Mouse (Mus musculus): ENCODE measurements at regions not wholly inside any gene's neighbourhood (a gene's known extent, or its start where the extent isn't known, plus 50 kb on each side); places are given as distances from the start of the nearest gene placed in this dataset.

GRCm38 (mm10) chr7:117875241-117875640 is 240.7 kb downstream of the Rps15a start:
- no peak overlapping the region for H3K4me2 ChIP-seq
- no peaks in the 10 kb centered on the region for H3K4me1 ChIP-seq (replicated peaks)
- ATAC-seq (ENCODE audit: low read depth) (no peak), DNase-seq (no peak)
- H3K27ac ChIP-seq: no peak overlapping the region
- no peaks in the 10 kb centered on the region for H3K9me3 ChIP-seq (replicated peaks)
- no peaks in the 10 kb centered on the region for H3K36me3 ChIP-seq
- H3K4me3 ChIP-seq (replicated peaks): no peak overlapping the region
- WGBS (ENCODE audit: insufficient replicate concordance): 82% methylated on average over 2 of the region's 2 CpGs
- no peak overlapping the region for H3K9ac ChIP-seq
- no peaks in the 10 kb centered on the region for H3K27me3 ChIP-seq

- H3K9me3 ChIP-seq (replicated peaks): no peaks in the 10 kb centered on the region
- H3K4me1 ChIP-seq (replicated peaks): no peaks in the 10 kb centered on the region
- H3K27me3 ChIP-seq: no peaks in the 10 kb centered on the region
- no peak overlapping the region for H3K9ac ChIP-seq
- no peak overlapping the region for H3K27ac ChIP-seq
- no peak for ATAC-seq (ENCODE audit: low read depth)
- no peaks in the 10 kb centered on the region for H3K36me3 ChIP-seq
- no peak for DNase-seq
- no peak overlapping the region for H3K4me3 ChIP-seq (replicated peaks)
- H3K4me2 ChIP-seq: no peak overlapping the region
- 52% methylated on average over 6 of the region's 6 CpGs for WGBS (ENCODE audit: insufficient replicate concordance)
These were observed 256.6 kb downstream of the Rps15a start for GRCm38 (mm10) chr7:117859419-117859818.

GRCm38 (mm10) chr7:117855955-117856354 is 260.0 kb downstream of the Rps15a start:
- DNase-seq (no peak), ATAC-seq (ENCODE audit: low read depth) (no peak)
- Histone ChIP-seq H3K4me2 (no peak overlapping the region), H3K4me1 (replicated peaks) (no peaks in the 10 kb centered on the region), H3K36me3 (no peaks in the 10 kb centered on the region), H3K4me3 (replicated peaks) (no peak overlapping the region), H3K9me3 (replicated peaks) (no peaks in the 10 kb centered on the region), H3K27ac (no peak overlapping the region), H3K27me3 (no peaks in the 10 kb centered on the region), H3K9ac (no peak overlapping the region)
- 54% methylated on average over 5 of the region's 5 CpGs for WGBS (ENCODE audit: insufficient replicate concordance)

- H3K36me3 ChIP-seq: no peaks in the 10 kb centered on the region
- H3K27ac ChIP-seq: no peak overlapping the region
- H3K4me2 ChIP-seq: no peak overlapping the region
- DNase-seq (no peak), ATAC-seq (ENCODE audit: low read depth) (no peak)
- H3K27me3 ChIP-seq: no peaks in the 10 kb centered on the region
- H3K4me1 ChIP-seq (replicated peaks): no peaks in the 10 kb centered on the region
- WGBS (ENCODE audit: insufficient replicate concordance): 59% methylated on average over 4 of the region's 4 CpGs
- no peak overlapping the region for H3K9ac ChIP-seq
- no peaks in the 10 kb centered on the region for H3K9me3 ChIP-seq (replicated peaks)
- H3K4me3 ChIP-seq (replicated peaks): no peak overlapping the region
These were observed 262.3 kb downstream of the Rps15a start for GRCm38 (mm10) chr7:117853716-117854115.

GRCm38 (mm10) chr7:117852866-117853265 is 263.1 kb downstream of the Rps15a start:
- H3K27ac ChIP-seq: no peak overlapping the region
- ATAC-seq (ENCODE audit: low read depth) (no peak), DNase-seq (no peak)
- 53% methylated on average over 2 of the region's 2 CpGs for WGBS (ENCODE audit: insufficient replicate concordance)
- H3K36me3 ChIP-seq: no peaks in the 10 kb centered on the region
- no peaks in the 10 kb centered on the region for H3K27me3 ChIP-seq
- no peaks in the 10 kb centered on the region for H3K9me3 ChIP-seq (replicated peaks)
- no peak overlapping the region for H3K4me3 ChIP-seq (replicated peaks)
- H3K4me2 ChIP-seq: no peak overlapping the region
- H3K9ac ChIP-seq: no peak overlapping the region
- no peaks in the 10 kb centered on the region for H3K4me1 ChIP-seq (replicated peaks)

- DNase-seq (no peak), ATAC-seq (ENCODE audit: low read depth) (no peak)
- no peak overlapping the region for H3K4me2 ChIP-seq
- H3K4me3 ChIP-seq (replicated peaks): no peak overlapping the region
- H3K4me1 ChIP-seq (replicated peaks): no peaks in the 10 kb centered on the region
- no peaks in the 10 kb centered on the region for H3K36me3 ChIP-seq
- H3K27me3 ChIP-seq: no peaks in the 10 kb centered on the region
- H3K9ac ChIP-seq: no peak overlapping the region
- H3K9me3 ChIP-seq (replicated peaks): no peaks in the 10 kb centered on the region
- no peak overlapping the region for H3K27ac ChIP-seq
- WGBS (ENCODE audit: insufficient replicate concordance): 74% methylated on average over 6 of the region's 6 CpGs
These were observed 265.2 kb downstream of the Rps15a start for GRCm38 (mm10) chr7:117850822-117851221.

GRCm38 (mm10) chr7:117846041-117846440 is 269.9 kb downstream of the Rps15a start:
- no peak for ATAC-seq (ENCODE audit: low read depth)
- H3K4me2 ChIP-seq: no peak overlapping the region
- no peaks in the 10 kb centered on the region for H3K27me3 ChIP-seq
- no peaks in the 10 kb centered on the region for H3K4me1 ChIP-seq (replicated peaks)
- no peaks in the 10 kb centered on the region for H3K9me3 ChIP-seq (replicated peaks)
- no peak overlapping the region for H3K27ac ChIP-seq
- no peaks in the 10 kb centered on the region for H3K36me3 ChIP-seq
- no peak for DNase-seq
- H3K9ac ChIP-seq: no peak overlapping the region
- WGBS (ENCODE audit: insufficient replicate concordance): 57% methylated on average over 5 of the region's 5 CpGs
- no peak overlapping the region for H3K4me3 ChIP-seq (replicated peaks)

- no peak for ATAC-seq (ENCODE audit: low read depth)
- no peak overlapping the region for H3K27ac ChIP-seq
- DNase-seq: no peak
These were observed 273.2 kb downstream of the Rps15a start for GRCm38 (mm10) chr7:117842780-117843179.

GRCm38 (mm10) chr7:117795035-117795434 is 321.0 kb downstream of the Rps15a start:
- no peaks in the 10 kb centered on the region for H3K4me1 ChIP-seq (replicated peaks)
- DNase-seq: no peak
- WGBS (ENCODE audit: insufficient replicate concordance): 11% methylated on average over 3 of the region's 3 CpGs

More at GRCm38 (mm10) chr7:117842780-117843179, 273.2 kb downstream of the Rps15a start:
- 52% methylated on average over 5 of the region's 5 CpGs for WGBS (ENCODE audit: insufficient replicate concordance)
- Histone ChIP-seq H3K9ac (no peak overlapping the region), H3K4me2 (no peak overlapping the region), H3K36me3 (no peaks in the 10 kb centered on the region), H3K9me3 (replicated peaks) (no peaks in the 10 kb centered on the region), H3K4me3 (replicated peaks) (no peak overlapping the region), H3K27me3 (no peaks in the 10 kb centered on the region), H3K4me1 (replicated peaks) (no peaks in the 10 kb centered on the region)

GRCm38 (mm10) chr7:117793991-117794390 is 322.0 kb downstream of the Rps15a start:
- H3K4me3 ChIP-seq (replicated peaks): no peak overlapping the region
- H3K9me3 ChIP-seq (replicated peaks): no peaks in the 10 kb centered on the region
- WGBS (ENCODE audit: insufficient replicate concordance): 72% methylated on average over 6 of the region's 6 CpGs
- H3K9ac ChIP-seq: no peak overlapping the region
- no peaks in the 10 kb centered on the region for H3K36me3 ChIP-seq
- DNase-seq: no peak
- no peak overlapping the region for H3K4me2 ChIP-seq
- no peak overlapping the region for H3K27ac ChIP-seq
- no peaks in the 10 kb centered on the region for H3K27me3 ChIP-seq
- H3K4me1 ChIP-seq (replicated peaks): no peaks in the 10 kb centered on the region
- ATAC-seq (ENCODE audit: low read depth): no peak

More at GRCm38 (mm10) chr7:117795035-117795434, 321.0 kb downstream of the Rps15a start:
- Histone ChIP-seq H3K4me3 (replicated peaks) (no peak overlapping the region), H3K27ac (no peak overlapping the region), H3K9ac (no peak overlapping the region), H3K27me3 (no peaks in the 10 kb centered on the region), H3K36me3 (no peaks in the 10 kb centered on the region), H3K9me3 (replicated peaks) (no peaks in the 10 kb centered on the region), H3K4me2 (no peak overlapping the region)
- ATAC-seq (ENCODE audit: low read depth): no peak

- Histone ChIP-seq H3K4me3 (replicated peaks) (no peak overlapping the region), H3K9ac (no peak overlapping the region), H3K27me3 (no peaks in the 10 kb centered on the region), H3K4me2 (no peak overlapping the region), H3K9me3 (replicated peaks) (no peaks in the 10 kb centered on the region), H3K4me1 (replicated peaks) (no peaks in the 10 kb centered on the region), H3K36me3 (no peaks in the 10 kb centered on the region), H3K27ac (no peak overlapping the region)
- ATAC-seq (ENCODE audit: low read depth): no peak
- 63% methylated on average over 4 of the region's 4 CpGs for WGBS (ENCODE audit: insufficient replicate concordance)
- DNase-seq: no peak
These were observed 323.5 kb downstream of the Rps15a start for GRCm38 (mm10) chr7:117792456-117792855.

GRCm38 (mm10) chr7:117778996-117779395 is 337.0 kb downstream of the Rps15a start:
- WGBS (ENCODE audit: insufficient replicate concordance): 69% methylated on average over 4 of the region's 4 CpGs
- H3K27me3 ChIP-seq: no peaks in the 10 kb centered on the region
- H3K27ac ChIP-seq: no peak overlapping the region
- no peaks in the 10 kb centered on the region for H3K36me3 ChIP-seq
- H3K9ac ChIP-seq: no peak overlapping the region
- H3K9me3 ChIP-seq (replicated peaks): no peaks in the 10 kb centered on the region
- H3K4me1 ChIP-seq (replicated peaks): no peaks in the 10 kb centered on the region
- no peak overlapping the region for H3K4me3 ChIP-seq (replicated peaks)
- ATAC-seq (ENCODE audit: low read depth) (no peak), DNase-seq (no peak)
- no peak overlapping the region for H3K4me2 ChIP-seq
